Mouse (Mus musculus): ENCODE data around the gene Gm5849.
"Not testable (repeated sequence)": the region's sequence is repeated elsewhere in the genome, so short reads cannot be mapped to it uniquely, and the experiment has no call there.

Gm5849 gene

GRCm38 (mm10) chr3:90777776-90778175 is at the start of gene Gm5849:
Gene Gm5849, minus strand, starts transcription at chr3:90777876.
- DNase-seq: not testable (repeated sequence)

- no peak for DNase-seq
Measured at GRCm38 (mm10) chr3:90749658-90750057, 28.0 kb downstream of the Gm5849 start.

- DNase-seq: no peak
Measured at GRCm38 (mm10) chr3:90726606-90727005, 51.1 kb downstream of the Gm5849 start, which contains the start of gene Pglyrp4. Gene Pglyrp4, plus strand, starts transcription at chr3:90726906.

Measured in kidney, postnatal 10 days (tissue).